Mouse (Mus musculus) liver, adult 10 weeks (tissue): Measurements from ENCODE around the gene Hist1h1d. TPM values are rescaled to one million over a fixed set of nuclear protein-coding genes. Genes with fewer than 3 reads are reported as not detected.

Source experiments
- polyA plus RNA-seq: library from polyadenylated mRNA; stranded (reverse); fragments of 350-450 nt; fragmentation: Illumina TruSeq; extraction: RNeasy Lipid Tissue Mini Kit (QIAGEN cat#74804); gene quantifications from one replicate; pipeline ENCODE4 v1.2.3, GENCODE M21; 2014; ENCODE audit warnings: low read depth, low replicate concordance

Gene Hist1h1d
- polyA plus RNA-seq, 1 experiment from 2014 or later: 0.19 TPM

Other genes starting within 250 kb of the Hist1h1d start
- gene Zfp322a, start 184.1 kb upstream of the Hist1h1d start, polyA plus RNA-seq: 23.5 TPM
- gene Abt1, start 129.4 kb upstream of the Hist1h1d start, polyA plus RNA-seq: 1.7 TPM
- not detected for gene Btn1a1, start 87.4 kb upstream of the Hist1h1d start, polyA plus RNA-seq
- not detected for gene Btn2a2, start 64.4 kb upstream of the Hist1h1d start, polyA plus RNA-seq
- not detected for gene Hist1h4h, start 22.2 kb upstream of the Hist1h1d start, polyA plus RNA-seq
- gene Hist1h2af, start 19.4 kb upstream of the Hist1h1d start, polyA plus RNA-seq: not detected
- not detected for gene Hist1h3g, start 17.8 kb upstream of the Hist1h1d start, polyA plus RNA-seq
- gene Hist1h2bh, start 9.9 kb upstream of the Hist1h1d start, polyA plus RNA-seq: 0.37 TPM
- not detected for gene Hist1h3f, start 9.2 kb upstream of the Hist1h1d start, polyA plus RNA-seq
- not detected for gene Hist1h4f, start 1.6 kb upstream of the Hist1h1d start, polyA plus RNA-seq
- not detected for gene Hist1h3e, start 9.1 kb downstream of the Hist1h1d start, polyA plus RNA-seq
- not detected for gene Hist1h2ae, start 18.0 kb downstream of the Hist1h1d start, polyA plus RNA-seq
- gene Hist1h2bg, start 18.1 kb downstream of the Hist1h1d start, polyA plus RNA-seq: not detected
- gene Hist1h2bf, start 20.9 kb downstream of the Hist1h1d start, polyA plus RNA-seq: not detected
- gene Hist1h2ad, start 21.1 kb downstream of the Hist1h1d start, polyA plus RNA-seq: not detected
- not detected for gene Hist1h3d, start 22.5 kb downstream of the Hist1h1d start, polyA plus RNA-seq
- gene Hist1h4d, start 28.3 kb downstream of the Hist1h1d start, polyA plus RNA-seq: not detected
- gene Hist1h2be, start 67.9 kb downstream of the Hist1h1d start, polyA plus RNA-seq: 0.95 TPM
- 0.45 TPM for gene Hist1h1e, start 69.3 kb downstream of the Hist1h1d start, polyA plus RNA-seq
- 0.56 TPM for gene Hist1h2ac, start 130.7 kb downstream of the Hist1h1d start, polyA plus RNA-seq
- gene Hist1h2bc, start 130.9 kb downstream of the Hist1h1d start, polyA plus RNA-seq: 195 TPM
- gene Hist1h1t, start 142.6 kb downstream of the Hist1h1d start, polyA plus RNA-seq: not detected
- 0.72 TPM for gene Hist1h4c, start 145.2 kb downstream of the Hist1h1d start, polyA plus RNA-seq
- gene Hfe, start 157.6 kb downstream of the Hist1h1d start, polyA plus RNA-seq: 40.9 TPM
- 9.8 TPM for gene Hist1h1c, start 185.5 kb downstream of the Hist1h1d start, polyA plus RNA-seq
- not detected for gene Hist1h3c, start 192.3 kb downstream of the Hist1h1d start, polyA plus RNA-seq
- not detected for gene Hist1h2bb, start 193.5 kb downstream of the Hist1h1d start, polyA plus RNA-seq
- gene Hist1h2ab, start 197.9 kb downstream of the Hist1h1d start, polyA plus RNA-seq: not detected
- gene Hist1h3b, start 199.0 kb downstream of the Hist1h1d start, polyA plus RNA-seq: not detected
- gene Hist1h4b, start 203.8 kb downstream of the Hist1h1d start, polyA plus RNA-seq: not detected
- not detected for gene Hist1h4a, start 208.0 kb downstream of the Hist1h1d start, polyA plus RNA-seq
- not detected for gene Hist1h3a, start 209.1 kb downstream of the Hist1h1d start, polyA plus RNA-seq
- not detected for gene Hist1h1a, start 210.4 kb downstream of the Hist1h1d start, polyA plus RNA-seq
- gene Trim38, start 216.7 kb downstream of the Hist1h1d start, polyA plus RNA-seq: not detected